Mouse (Mus musculus) adrenal gland, adult 10 weeks (tissue): Measurements from ENCODE around the gene T2. TPM values are rescaled to one million over a fixed set of nuclear protein-coding genes. Genes with fewer than 3 reads are reported as not detected.

Experiments used
- polyA plus RNA-seq: library from polyadenylated mRNA; stranded (reverse); fragments of 350-450 nt; fragmentation: Illumina TruSeq; extraction: RNeasy Lipid Tissue Mini Kit (QIAGEN cat#74804); gene quantifications from one replicate; pipeline ENCODE4 v1.2.3, GENCODE M21; 2014; ENCODE audit warnings: low read depth, low replicate concordance

Gene T2
- polyA plus RNA-seq, result not detected

DNA sequence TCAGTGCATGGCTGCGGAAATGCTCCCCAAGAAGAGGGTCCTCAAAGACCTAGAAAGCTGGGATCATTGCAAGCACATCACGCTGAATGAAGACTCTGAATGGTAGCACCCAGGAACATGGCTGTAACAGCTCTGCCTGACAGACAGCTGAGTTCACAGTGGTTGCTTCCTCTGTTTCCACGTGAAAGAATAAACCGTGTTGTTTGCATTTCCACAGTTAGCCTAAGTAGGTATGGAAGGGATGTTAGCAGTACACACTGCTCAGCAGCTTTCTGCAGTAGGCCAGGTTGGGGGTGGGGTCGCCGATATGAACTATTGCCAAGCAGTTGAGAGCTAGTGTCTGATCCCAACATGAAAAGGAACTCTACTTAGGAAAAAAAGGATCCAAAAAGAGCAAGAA, at the start of gene T2:
Gene T2 (plus strand): TSS at position 301 of the 400 bp plus-strand sequence.

DNA sequence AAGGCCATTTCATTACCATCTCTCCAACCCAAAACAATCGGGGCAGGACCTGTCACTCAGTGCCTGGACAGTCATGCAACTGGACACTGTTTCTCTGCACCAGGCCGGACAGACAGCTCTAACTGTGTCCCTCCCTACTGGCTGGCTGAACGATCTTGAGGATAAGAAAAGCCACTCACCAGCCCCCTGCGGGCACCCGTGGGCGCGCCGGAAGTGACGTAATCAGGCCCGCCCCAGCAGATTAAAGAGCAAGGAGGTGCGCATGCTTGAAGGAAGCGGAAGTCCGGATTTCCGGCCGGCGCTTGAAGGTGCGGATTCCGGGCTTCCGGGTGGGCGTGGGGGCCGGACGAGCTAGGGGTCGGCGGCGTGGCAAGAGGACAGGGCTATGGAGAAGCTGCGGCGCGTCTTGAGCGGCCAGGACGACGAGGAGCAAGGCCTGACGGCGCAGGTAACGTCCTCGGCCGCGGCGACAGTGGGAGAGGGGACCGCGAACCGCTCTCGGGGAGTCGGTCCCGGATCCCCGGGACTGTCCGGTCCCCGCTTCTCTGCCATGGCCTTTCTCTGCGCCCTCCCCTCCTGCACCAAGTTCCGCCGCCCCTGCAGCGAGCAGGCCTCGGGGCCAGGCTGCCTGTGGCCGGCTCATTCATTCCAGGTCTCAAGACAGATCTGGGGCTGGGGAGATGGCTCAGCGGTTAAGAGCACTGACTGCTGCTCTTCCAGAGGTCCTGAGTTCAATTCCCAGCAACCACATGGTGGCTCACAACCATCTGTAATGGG, 44.8 kb upstream of the T2 start, which contains the start of gene Sft2d1:
Gene Sft2d1 (plus strand): TSS at position 265 of the 777 bp plus-strand sequence.

DNA sequence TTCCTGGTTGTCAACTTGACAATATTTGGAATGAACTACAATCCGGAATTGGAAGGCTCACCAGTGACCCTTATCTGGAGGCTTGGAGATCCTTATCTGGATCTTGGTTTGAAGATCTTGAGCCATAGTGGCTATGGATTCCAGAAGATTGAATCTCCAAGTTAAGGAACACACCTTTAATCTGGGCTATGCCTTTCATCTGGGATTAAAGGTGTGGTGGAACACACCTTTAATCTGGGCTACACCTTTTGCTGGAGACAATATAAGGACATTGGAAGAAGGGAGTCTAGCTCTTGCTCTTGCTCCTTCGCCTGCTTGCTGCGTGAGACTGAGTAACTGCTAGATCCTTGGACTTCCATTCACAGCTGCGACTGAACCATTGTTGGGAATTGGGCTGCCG, 18.6 kb upstream of the T2 start, which contains the start of gene Prr18:
Gene Prr18 (plus strand): TSS at position 301 of the 400 bp plus-strand sequence.

DNA sequence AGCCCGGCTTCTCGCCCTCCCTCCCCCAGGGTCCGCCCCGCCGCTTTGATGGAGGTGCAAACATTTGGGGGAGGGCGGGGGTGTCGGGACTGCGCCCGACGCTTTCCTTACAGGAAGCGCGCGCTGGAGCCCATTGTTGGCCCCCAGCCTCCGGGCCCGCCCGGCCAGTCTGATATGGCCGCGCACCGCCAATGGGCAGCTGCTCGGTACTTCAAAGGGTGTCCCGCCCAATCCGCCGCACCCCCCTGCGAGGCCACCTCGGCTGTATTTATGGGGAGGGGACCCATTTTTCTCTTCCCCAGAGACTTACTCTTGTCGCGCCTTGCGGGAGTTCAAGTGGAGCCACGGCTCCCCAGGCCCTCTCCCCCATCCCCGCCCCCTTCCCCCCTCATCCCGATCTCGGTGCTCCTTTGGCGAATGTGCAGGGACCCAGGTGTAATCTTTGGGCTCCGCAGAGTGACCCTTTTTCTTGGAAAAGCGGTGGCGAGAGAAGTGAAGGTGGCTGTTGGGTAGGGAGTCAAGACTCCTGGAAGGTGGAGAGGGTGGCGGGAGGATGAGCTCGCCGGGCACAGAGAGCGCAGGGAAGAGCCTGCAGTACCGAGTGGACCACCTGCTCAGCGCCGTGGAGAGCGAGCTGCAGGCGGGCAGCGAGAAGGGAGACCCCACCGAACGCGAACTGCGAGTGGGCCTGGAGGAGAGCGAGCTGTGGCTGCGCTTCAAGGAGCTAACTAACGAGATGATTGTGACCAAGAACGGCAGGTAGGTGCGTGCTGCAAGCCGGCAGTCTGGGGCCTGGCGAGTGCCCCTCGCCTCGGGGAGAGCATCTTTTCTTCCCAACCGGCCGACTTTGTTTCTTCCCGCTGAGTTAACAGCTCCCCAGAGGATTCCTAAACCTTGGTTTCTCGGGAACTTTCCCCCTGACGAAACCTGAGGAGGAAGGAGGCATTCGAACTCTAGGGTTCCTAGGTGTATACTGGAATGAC, 78.5 kb downstream of the T2 start, which contains the start of gene T:
Gene T (plus strand): TSS at position 446 of the 983 bp plus-strand sequence.

Other genes starting within 250 kb of the T2 start
- not detected for gene Gm49673, start 208.2 kb upstream of the T2 start, polyA plus RNA-seq
- gene Rnaset2a, start 207.9 kb upstream of the T2 start, polyA plus RNA-seq, result 31.8 TPM
- gene Fgfr1op, start 190.5 kb upstream of the T2 start, polyA plus RNA-seq, result 40.4 TPM
- gene Ccr6, start 119.9 kb upstream of the T2 start, polyA plus RNA-seq, result not detected
- 632 TPM for gene Mpc1, start 73.1 kb upstream of the T2 start, polyA plus RNA-seq
- gene Sft2d1, start 44.9 kb upstream of the T2 start, polyA plus RNA-seq, result 60.4 TPM
- not detected for gene Prr18, start 18.5 kb upstream of the T2 start, polyA plus RNA-seq
- gene T, start 78.4 kb downstream of the T2 start, polyA plus RNA-seq, result not detected
- 15.7 TPM for gene Pde10a, start 169.4 kb downstream of the T2 start, polyA plus RNA-seq
- not detected for gene Gm17087, start 211.0 kb downstream of the T2 start, polyA plus RNA-seq